Mouse (Mus musculus) heart, postnatal 0 days (tissue): Measurements from ENCODE around the gene Tmprss6.

ENCODE experiments used
- CTCF ChIP-seq: IDR thresholded peaks from 2 replicates; pipeline ENCODE4 v1.5.1; 2016; ENCODE audit warnings: antibody characterized with exemption, control low read depth, low read depth
- EP300 ChIP-seq: IDR thresholded peaks from 2 replicates; pipeline ENCODE4 v1.6.1; 2016; ENCODE audit warnings: antibody characterized with exemption, low read depth

- TF ChIP-seq CTCF (no peak), EP300 (no peak)
Observed at GRCm38 (mm10) chr15:78491301-78491700, 22.9 kb upstream of the Tmprss6 start.
